Mouse (Mus musculus): Measurements from ENCODE around the gene Eno3. TPM values are rescaled to one million over a fixed set of nuclear protein-coding genes. Genes with fewer than 3 reads are reported as not detected.

Eno3 gene
- polyA plus RNA-seq, 1 experiment from 2014 or later, result 72.9 TPM

- H3K4me3 ChIP-seq, result peak overlapping the region; percentile 100
- H3K27me3 ChIP-seq (replicated peaks; ENCODE audit: low read depth, poor library complexity, severe bottlenecking), result no peaks in the 10 kb centered on the region
- H3K4me1 ChIP-seq, result peaks cover 76% of the 10 kb centered on the region
- peaks cover 46% of the 10 kb centered on the region for H3K36me3 ChIP-seq (replicated peaks)
- peak; percentile 90 for DNase-seq (ENCODE audit: low spot score)
- WGBS, result under 1% methylated on average over 48 of the region's 48 CpGs
- H3K27ac ChIP-seq (replicated peaks), result peak overlapping the region; percentile 99
- H3K9me3 ChIP-seq, result no peaks in the 10 kb centered on the region
Observed at GRCm38 (mm10) chr11:70654923-70655570, 2.0 kb upstream of the Eno3 start.

GRCm38 (mm10) chr11:70655571-70656455 lies 1.2 kb upstream of the Eno3 start:
- peak overlapping the region; percentile 99 for H3K27ac ChIP-seq (replicated peaks)
- H3K36me3 ChIP-seq (replicated peaks), result peaks cover 45% of the 10 kb centered on the region
- peaks cover 74% of the 10 kb centered on the region for H3K4me1 ChIP-seq
- peak; percentile 80 for DNase-seq (ENCODE audit: low spot score)
- WGBS, result under 1% methylated on average over 61 of the region's 61 CpGs
- H3K27me3 ChIP-seq (replicated peaks; ENCODE audit: low read depth, poor library complexity, severe bottlenecking), result no peaks in the 10 kb centered on the region
- H3K4me3 ChIP-seq, result peak overlapping the region; percentile 100
- H3K9me3 ChIP-seq, result no peaks in the 10 kb centered on the region

- Histone ChIP-seq H3K27me3 (replicated peaks; ENCODE audit: low read depth, poor library complexity, severe bottlenecking) (no peaks in the 10 kb centered on the region), H3K36me3 (replicated peaks) (peaks cover 45% of the 10 kb centered on the region), H3K4me1 (peaks cover 68% of the 10 kb centered on the region), H3K27ac (replicated peaks) (peak overlapping the region; percentile 99), H3K9me3 (no peaks in the 10 kb centered on the region), H3K4me3 (peak overlapping the region; percentile 100)
- peak; percentile 88 for DNase-seq (ENCODE audit: low spot score)
- 2% methylated on average over 16 of the region's 16 CpGs for WGBS
Observed at GRCm38 (mm10) chr11:70656456-70656927, 510 bp upstream of the Eno3 start.

- peaks cover 59% of the 10 kb centered on the region for H3K4me1 ChIP-seq
- WGBS, result 51% methylated on average over 6 of the region's 6 CpGs
Observed at GRCm38 (mm10) chr11:70657573-70657972, 571 bp downstream of the Eno3 start.

GRCm38 (mm10) chr11:70657991-70658390 lies 989 bp downstream of the Eno3 start:
- H3K27ac ChIP-seq (replicated peaks), result peak overlapping the region; percentile 99
- peaks cover 45% of the 10 kb centered on the region for H3K36me3 ChIP-seq (replicated peaks)
- DNase-seq (ENCODE audit: low spot score), result no peak
- H3K4me1 ChIP-seq, result peaks cover 55% of the 10 kb centered on the region
- peak overlapping the region; percentile 100 for H3K4me3 ChIP-seq
- H3K27me3 ChIP-seq (replicated peaks; ENCODE audit: low read depth, poor library complexity, severe bottlenecking), result no peaks in the 10 kb centered on the region
- WGBS, result 52% methylated on average over 9 of the region's 9 CpGs
- no peaks in the 10 kb centered on the region for H3K9me3 ChIP-seq

More at GRCm38 (mm10) chr11:70657573-70657972, 571 bp downstream of the Eno3 start:
- no peak for DNase-seq (ENCODE audit: low spot score)
- H3K4me3 ChIP-seq, result peak overlapping the region; percentile 100
- no peaks in the 10 kb centered on the region for H3K27me3 ChIP-seq (replicated peaks; ENCODE audit: low read depth, poor library complexity, severe bottlenecking)
- peaks cover 45% of the 10 kb centered on the region for H3K36me3 ChIP-seq (replicated peaks)
- peak overlapping the region; percentile 99 for H3K27ac ChIP-seq (replicated peaks)
- no peaks in the 10 kb centered on the region for H3K9me3 ChIP-seq

GRCm38 (mm10) chr11:70658521-70658920 lies 1.5 kb downstream of the Eno3 start:
- DNase-seq (ENCODE audit: low spot score), result no peak
- Histone ChIP-seq H3K4me3 (peak overlapping the region; percentile 100), H3K27me3 (replicated peaks; ENCODE audit: low read depth, poor library complexity, severe bottlenecking) (no peaks in the 10 kb centered on the region), H3K36me3 (replicated peaks) (peaks cover 47% of the 10 kb centered on the region), H3K9me3 (no peaks in the 10 kb centered on the region), H3K4me1 (peaks cover 53% of the 10 kb centered on the region), H3K27ac (replicated peaks) (peak overlapping the region; percentile 99)
- 87% methylated on average over 5 of the region's 5 CpGs for WGBS

- peaks cover 53% of the 10 kb centered on the region for H3K4me1 ChIP-seq
- 82% methylated on average over 8 of the region's 8 CpGs for WGBS
- no peaks in the 10 kb centered on the region for H3K27me3 ChIP-seq (replicated peaks; ENCODE audit: low read depth, poor library complexity, severe bottlenecking)
- peaks cover 51% of the 10 kb centered on the region for H3K36me3 ChIP-seq (replicated peaks)
- peak overlapping the region; percentile 99; the same call in 1 of the 2 replicates for H3K27ac ChIP-seq (replicated peaks)
- 0 out of 2 replicates have a peak overlapping the region, but pooled peaks have one; percentile 8 for H3K4me3 ChIP-seq
- no peaks in the 10 kb centered on the region for H3K9me3 ChIP-seq
- DNase-seq (ENCODE audit: low spot score), result no peak
Observed at GRCm38 (mm10) chr11:70658942-70659341, 1.9 kb downstream of the Eno3 start.

GRCm38 (mm10) chr11:70660571-70660970 lies 3.6 kb downstream of the Eno3 start:
- Histone ChIP-seq H3K4me1 (peaks cover 45% of the 10 kb centered on the region), H3K4me3 (no peak overlapping the region), H3K36me3 (replicated peaks) (peaks cover 68% of the 10 kb centered on the region), H3K27me3 (replicated peaks; ENCODE audit: low read depth, poor library complexity, severe bottlenecking) (no peaks in the 10 kb centered on the region), H3K27ac (replicated peaks) (no peak overlapping the region), H3K9me3 (no peaks in the 10 kb centered on the region)
- 87% methylated on average over 8 of the region's 8 CpGs for WGBS
- DNase-seq (ENCODE audit: low spot score), result no peak

GRCm38 (mm10) chr11:70663101-70663500 lies 6.1 kb downstream of the Eno3 start:
- WGBS, result 93% methylated on average over 8 of the region's 8 CpGs
- Histone ChIP-seq H3K9me3 (no peaks in the 10 kb centered on the region), H3K36me3 (replicated peaks) (peaks cover 86% of the 10 kb centered on the region), H3K27me3 (replicated peaks; ENCODE audit: low read depth, poor library complexity, severe bottlenecking) (no peaks in the 10 kb centered on the region), H3K4me3 (no peak overlapping the region), H3K4me1 (peaks cover 31% of the 10 kb centered on the region), H3K27ac (replicated peaks) (no peak overlapping the region)
- no peak for DNase-seq (ENCODE audit: low spot score)

- Histone ChIP-seq H3K27me3 (replicated peaks; ENCODE audit: low read depth, poor library complexity, severe bottlenecking) (no peaks in the 10 kb centered on the region), H3K27ac (replicated peaks) (no peak overlapping the region), H3K36me3 (replicated peaks) (peaks cover 83% of the 10 kb centered on the region), H3K4me3 (no peak overlapping the region), H3K4me1 (peaks cover 25% of the 10 kb centered on the region), H3K9me3 (no peaks in the 10 kb centered on the region)
- no peak for DNase-seq (ENCODE audit: low spot score)
- 86% methylated on average over 6 of the region's 6 CpGs for WGBS
Observed at GRCm38 (mm10) chr11:70663957-70664356, 7.0 kb downstream of the Eno3 start.

GRCm38 (mm10) chr11:70664741-70665140 lies 7.7 kb downstream of the Eno3 start:
- H3K4me1 ChIP-seq, result peaks cover 19% of the 10 kb centered on the region
- H3K27ac ChIP-seq (replicated peaks), result no peak overlapping the region
- no peaks in the 10 kb centered on the region for H3K9me3 ChIP-seq
- no peak overlapping the region for H3K4me3 ChIP-seq
- DNase-seq (ENCODE audit: low spot score), result no peak
- H3K36me3 ChIP-seq (replicated peaks), result peaks cover 76% of the 10 kb centered on the region
- H3K27me3 ChIP-seq (replicated peaks; ENCODE audit: low read depth, poor library complexity, severe bottlenecking), result no peaks in the 10 kb centered on the region
- 91% methylated on average over 9 of the region's 9 CpGs for WGBS

- Histone ChIP-seq H3K9me3 (no peaks in the 10 kb centered on the region), H3K4me1 (peaks cover 30% of the 10 kb centered on the region), H3K27ac (replicated peaks) (no peak overlapping the region), H3K4me3 (no peak overlapping the region), H3K36me3 (replicated peaks) (peaks cover 63% of the 10 kb centered on the region), H3K27me3 (replicated peaks; ENCODE audit: low read depth, poor library complexity, severe bottlenecking) (no peaks in the 10 kb centered on the region)
- WGBS, result 95% methylated on average over 8 of the region's 8 CpGs
- no peak for DNase-seq (ENCODE audit: low spot score)
Observed at GRCm38 (mm10) chr11:70666687-70667086, 9.7 kb downstream of the Eno3 start.

All from embryonic facial prominence, embryonic 10.5 days (tissue).